Mouse (Mus musculus) ES-E14 (cell line): ENCODE data around the gene Tas2r107. TPM values are rescaled to one million over a fixed set of nuclear protein-coding genes. Genes with fewer than 3 reads are reported as not detected.

Experiments used
- DNase-seq: peaks from one replicate; pipeline ENCODE4 v3.0.0-alpha.2; 2013; ENCODE audit warnings: low read depth, low spot score
- H3K27ac ChIP-seq: 2 replicates; pipeline ENCODE4 v1.5.1; 2012; ENCODE audit warnings: low read depth, mild to moderate bottlenecking, low read length, moderate library complexity, mixed read lengths; ENCODE audit not compliant: poor library complexity, insufficient read depth, severe bottlenecking
- H3K36me3 ChIP-seq: 2 replicates; pipeline ENCODE4 v1.6.1; 2012; ENCODE audit warnings: mild to moderate bottlenecking, low read length, moderate library complexity, mixed read lengths; ENCODE audit not compliant: control insufficient read depth, poor library complexity, insufficient read depth, severe bottlenecking
- H3K4me1 ChIP-seq, 2 experiments: fragments of 150-350 bp in 1 of 2; sonication (generic) in 1 of 2; 2 replicates each; pipeline ENCODE4 v1.6.1; 2012; ENCODE audit warnings: low read length in 2 of 2, mild to moderate bottlenecking in 1 of 2, mixed read lengths in 1 of 2; ENCODE audit not compliant: control insufficient read depth in 2 of 2, insufficient read depth in 2 of 2, poor library complexity in 1 of 2
- H3K4me3 ChIP-seq, 2 experiments: fragments of 150-350 bp in 1 of 2; sonication (generic) in 1 of 2; 2 replicates each; pipeline ENCODE4 v1.5.1; 2012; ENCODE audit warnings: low read length in 2 of 2, low read depth in 1 of 2, mild to moderate bottlenecking in 1 of 2, mixed read lengths in 1 of 2; ENCODE audit not compliant: insufficient read depth in 1 of 2, poor library complexity in 1 of 2, severe bottlenecking in 1 of 2
- H3K9ac ChIP-seq: 2 replicates; pipeline ENCODE4 v1.6.1; 2012; ENCODE audit warnings: low read depth, mild to moderate bottlenecking, low read length, mixed read lengths; ENCODE audit not compliant: poor library complexity, insufficient read depth, severe bottlenecking
- H3K9me3 ChIP-seq: fragments of 150-350 bp; sonication (generic); 2 replicates; pipeline ENCODE4 v1.6.1; 2012; ENCODE audit warnings: low read depth, mild to moderate bottlenecking, low read length; ENCODE audit not compliant: control insufficient read depth, insufficient read depth
- CHD2 ChIP-seq: IDR thresholded peaks from 2 replicates; pipeline ENCODE4 v1.6.1; 2014; ENCODE audit warnings: mild to moderate bottlenecking, low read depth, low read length, inconsistent platforms
- HCFC1 ChIP-seq: IDR thresholded peaks from 2 replicates; pipeline ENCODE4 v1.6.1; 2012; ENCODE audit warnings: low read length, inconsistent platforms, borderline replicate concordance; ENCODE audit not compliant: insufficient read depth
- MAFK ChIP-seq: IDR thresholded peaks from 2 replicates; pipeline ENCODE4 v1.6.1; 2014; ENCODE audit warnings: mild to moderate bottlenecking, low read depth, low read length, inconsistent platforms; ENCODE audit not compliant: insufficient read depth
- ZC3H11A ChIP-seq: IDR thresholded peaks from 2 replicates; pipeline ENCODE4 v1.6.1; 2012; ENCODE audit warnings: low read depth, mild to moderate bottlenecking, inconsistent platforms, low read length, borderline replicate concordance
- ZNF384 ChIP-seq: IDR thresholded peaks from 2 replicates; pipeline ENCODE4 v1.6.1; 2012; ENCODE audit warnings: low read depth, low read length, inconsistent platforms
- in situ Hi-C, 2 experiments: fragments of 600-800 bp; cut with MboI; formaldehyde crosslinking; loops; one replicate each; pipeline ENCODE4 v1.15.1; 2025; ENCODE audit warnings: low sequenced_read_pairs in 2 of 2, inconsistent platforms in 1 of 2; ENCODE audit not compliant: unreplicated experiment in 2 of 2
- total RNA-seq: library from RNA; depleted of rRNA; stranded (reverse); fragments of 300-350 nt; gene quantifications from 2 replicates; pipeline ENCODE4 v1.2.3, GENCODE M21; 2012; rRNA removed

Tas2r107 gene
- not detected in 2 replicates for total RNA-seq

GRCm38 (mm10) chr6:131660049-131660448 is at the start of gene Tas2r107:
TSS of gene Tas2r107 (minus strand) at chr6:131660149.
- Histone ChIP-seq H3K9ac (no peak within 1 kb of the TSS), H3K36me3 (no peaks in the 10 kb centered on the region), H3K4me1 (no peaks in the 10 kb centered on the region; a peak in 1 of 4 replicates), H3K9me3 (no peaks in the 10 kb centered on the region), H3K27ac (no peak within 1 kb of the TSS), H3K4me3 (no peak within 1 kb of the TSS)
- in situ Hi-C loops: no loop called here
- TF ChIP-seq ZC3H11A: no peak
- no peak for TF ChIP-seq MAFK
- no peak for TF ChIP-seq ZNF384
- no peak for TF ChIP-seq HCFC1
- no peak for DNase-seq

- Histone ChIP-seq H3K9ac (no peak within 1 kb of the TSS), H3K4me1 (no peaks in the 10 kb centered on the region), H3K36me3 (no peaks in the 10 kb centered on the region), H3K9me3 (no peaks in the 10 kb centered on the region), H3K4me3 (no peak within 1 kb of the TSS), H3K27ac (no peak within 1 kb of the TSS)
- in situ Hi-C loops: no loop called here
- DNase-seq: no peak
- no peak for TF ChIP-seq CHD2
- TF ChIP-seq ZC3H11A: no peak
- no peak for TF ChIP-seq ZNF384
- TF ChIP-seq HCFC1: no peak
- TF ChIP-seq MAFK: no peak
Measured at GRCm38 (mm10) chr6:131689963-131690362, 30.0 kb upstream of the Tas2r107 start, which contains the start of gene Tas2r114. TSS of gene Tas2r114 (minus strand) at chr6:131690063.

GRCm38 (mm10) chr6:131687395-131687794 is 27.4 kb upstream of the Tas2r107 start, which contains the start of gene Tas2r105:
TSS of gene Tas2r105 (minus strand) at chr6:131687495.
- TF ChIP-seq CHD2: no peak
- no peak for TF ChIP-seq HCFC1
- TF ChIP-seq ZC3H11A: no peak
- TF ChIP-seq ZNF384: no peak
- no peak for TF ChIP-seq MAFK
- Histone ChIP-seq H3K4me3 (no peak within 1 kb of the TSS), H3K4me1 (no peaks in the 10 kb centered on the region), H3K36me3 (no peaks in the 10 kb centered on the region), H3K9me3 (no peaks in the 10 kb centered on the region), H3K9ac (no peak within 1 kb of the TSS), H3K27ac (no peak within 1 kb of the TSS)
- in situ Hi-C loops: no loop called here
- no peak for DNase-seq

GRCm38 (mm10) chr6:131685644-131686043 is 25.7 kb upstream of the Tas2r107 start, which contains the start of gene Tas2r104:
TSS of gene Tas2r104 (minus strand) at chr6:131685744.
- TF ChIP-seq ZNF384: no peak
- TF ChIP-seq HCFC1: no peak
- no peak for TF ChIP-seq CHD2
- TF ChIP-seq ZC3H11A: no peak
- no peak for TF ChIP-seq MAFK
- Histone ChIP-seq H3K36me3 (no peaks in the 10 kb centered on the region), H3K4me1 (no peaks in the 10 kb centered on the region), H3K27ac (no peak within 1 kb of the TSS), H3K9ac (no peak within 1 kb of the TSS), H3K9me3 (no peaks in the 10 kb centered on the region), H3K4me3 (no peak within 1 kb of the TSS)
- no peak for DNase-seq
- in situ Hi-C loops: no loop called here

GRCm38 (mm10) chr6:131678786-131679185 is 18.8 kb upstream of the Tas2r107 start, which contains the start of gene Tas2r106:
TSS of gene Tas2r106 (minus strand) at chr6:131678886.
- Histone ChIP-seq H3K9me3 (no peaks in the 10 kb centered on the region), H3K4me1 (no peaks in the 10 kb centered on the region), H3K9ac (no peak within 1 kb of the TSS), H3K27ac (no peak within 1 kb of the TSS), H3K36me3 (no peaks in the 10 kb centered on the region), H3K4me3 (no peak within 1 kb of the TSS)
- in situ Hi-C loops: no loop called here
- TF ChIP-seq HCFC1 (no peak), ZNF384 (no peak), MAFK (no peak), ZC3H11A (no peak), CHD2 (no peak)
- DNase-seq: no peak
